Mouse (Mus musculus) MN1 (cell line): ENCODE results near the gene A930004D18Rik.
A peak's percentile ranks its signal among the peaks of the same experiment; 100 is the strongest.

Experiments
- DNase-seq: peaks from one replicate; pipeline ENCODE4 v3.0.0-alpha.2; 2016; ENCODE audit warnings: low spot score

A930004D18Rik gene

DNA sequence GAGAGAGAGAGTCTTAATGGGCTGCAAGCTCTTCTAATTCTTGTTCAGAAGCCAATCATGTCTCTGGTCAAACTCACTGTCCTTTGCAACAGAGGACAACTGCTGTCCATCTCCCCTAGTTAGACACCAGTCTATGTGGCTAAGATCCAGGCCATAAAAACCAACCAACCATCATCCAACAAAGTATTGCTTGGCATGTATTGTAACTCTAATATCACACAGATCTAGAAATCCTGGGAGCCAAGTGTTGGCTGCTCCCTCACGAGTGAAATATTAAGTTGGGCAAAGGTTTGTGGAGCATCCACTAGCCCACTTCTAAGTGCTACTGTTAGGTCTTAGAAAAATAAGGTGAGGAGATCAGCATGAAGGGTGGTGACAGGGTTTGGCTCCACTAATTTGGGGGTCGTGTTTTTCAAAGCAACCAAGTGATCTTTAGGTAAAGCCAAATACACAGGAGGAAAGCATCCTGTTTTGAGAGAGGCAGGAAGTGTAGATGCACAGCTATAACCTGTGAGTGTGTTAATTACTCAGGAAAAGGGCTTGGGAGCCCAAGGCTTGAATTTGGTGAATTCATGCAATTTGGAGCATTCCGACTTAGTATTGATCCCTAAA, 710 bp upstream of the A930004D18Rik start:
- DNase-seq = no peak

DNA sequence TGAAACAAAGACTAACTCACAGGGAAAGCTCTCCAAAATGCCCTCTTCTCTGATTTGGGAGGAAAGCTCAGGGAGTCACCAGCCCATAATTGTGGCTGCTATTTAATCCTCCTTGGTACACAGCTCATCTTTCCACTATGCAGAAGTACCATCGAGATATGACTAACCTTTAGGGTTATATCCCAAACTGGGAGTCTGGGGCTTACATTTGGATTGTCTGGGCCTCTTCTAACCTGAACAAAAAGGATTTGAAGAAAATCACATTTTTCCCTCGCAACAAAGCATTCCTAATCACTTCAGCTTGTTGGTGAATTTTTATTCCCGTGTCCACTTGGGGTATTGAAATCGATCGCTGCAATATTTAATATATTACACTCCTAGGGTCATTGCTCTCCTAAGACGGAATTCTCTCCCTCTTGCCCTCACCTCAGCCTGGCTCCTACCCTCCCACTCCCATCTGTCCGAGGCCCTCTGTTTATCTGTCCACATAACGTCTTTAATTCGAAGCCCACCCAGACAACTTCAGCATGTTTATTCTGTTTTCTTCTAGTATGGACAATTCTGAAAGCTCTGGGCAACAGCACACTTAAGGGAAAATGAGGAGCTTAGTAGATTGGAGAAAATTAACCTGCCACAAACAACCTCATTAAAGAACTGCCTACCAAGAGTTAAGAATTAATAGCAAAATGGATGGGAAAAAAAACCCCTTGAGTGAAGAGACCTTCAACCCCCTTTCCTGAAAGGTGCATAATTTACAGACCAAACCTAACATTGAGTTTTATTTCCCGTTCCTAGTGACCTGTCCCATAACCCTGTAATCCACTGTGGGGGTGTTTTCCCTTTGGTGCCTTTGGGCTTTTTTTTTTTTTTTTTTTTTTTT, 2.9 kb downstream of the A930004D18Rik start:
- DNase-seq = no peak

DNA sequence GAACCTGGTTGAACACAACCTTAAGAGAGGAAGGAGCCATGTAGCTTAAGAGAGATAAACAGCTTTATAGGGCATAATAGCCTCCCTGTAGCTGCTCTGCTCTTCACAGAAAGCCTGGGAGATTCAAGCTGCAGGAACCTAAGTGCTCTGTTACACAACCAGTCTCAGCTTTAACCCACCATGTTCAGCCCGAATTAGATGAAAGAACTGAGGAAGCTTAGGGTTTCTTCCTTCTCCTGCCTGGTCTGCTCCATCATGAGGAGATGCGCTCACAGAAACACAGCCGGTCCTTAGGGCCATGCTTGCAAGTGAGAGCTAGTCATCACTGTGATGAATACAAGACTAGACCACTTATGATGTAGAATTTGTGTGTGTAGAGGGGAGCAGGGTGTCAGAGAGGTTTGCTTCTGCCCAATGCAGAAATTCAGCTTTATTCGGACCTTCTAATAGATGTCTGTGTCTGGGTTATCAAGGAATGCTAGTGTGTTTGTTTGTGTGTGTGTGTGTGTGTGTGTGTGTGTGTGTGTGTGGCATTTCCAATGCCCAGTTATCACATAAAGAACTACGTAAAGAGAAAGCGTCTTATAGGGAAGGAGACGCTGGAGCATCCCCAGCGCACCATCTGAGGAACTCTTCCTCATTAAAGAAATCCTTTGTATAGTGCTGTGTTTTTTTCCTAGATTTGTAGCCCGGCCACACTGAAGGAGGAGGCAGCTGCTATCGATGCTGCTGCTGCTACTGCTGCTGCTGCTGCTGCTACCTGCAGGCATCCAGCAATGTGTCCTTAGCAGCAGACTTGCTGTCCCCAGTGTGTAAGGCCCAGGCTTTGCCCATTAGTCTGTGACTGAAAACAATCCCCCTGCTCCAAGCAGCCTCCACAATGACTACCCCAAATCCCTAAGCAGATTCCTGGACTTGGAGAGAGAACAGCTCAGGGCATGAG, 4.1 kb downstream of the A930004D18Rik start:
- no peak for DNase-seq

DNA sequence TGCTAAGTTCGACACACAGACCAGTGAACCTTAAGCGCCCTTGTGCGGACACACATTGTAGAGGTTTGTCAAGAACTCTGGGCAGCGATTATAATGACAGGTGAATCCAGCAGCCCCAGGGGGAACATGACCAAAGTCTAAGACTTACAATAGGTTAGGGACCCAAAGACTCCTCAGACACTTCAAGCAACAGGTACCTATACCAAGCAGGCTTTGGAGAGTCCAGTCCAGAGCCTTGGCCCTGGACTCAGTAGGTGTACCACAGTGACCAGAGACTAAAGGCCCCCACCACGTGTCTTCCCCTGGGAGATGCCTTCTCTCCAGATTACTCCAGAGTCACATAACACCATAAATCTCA, 5.0 kb downstream of the A930004D18Rik start:
- no peak for DNase-seq

DNA sequence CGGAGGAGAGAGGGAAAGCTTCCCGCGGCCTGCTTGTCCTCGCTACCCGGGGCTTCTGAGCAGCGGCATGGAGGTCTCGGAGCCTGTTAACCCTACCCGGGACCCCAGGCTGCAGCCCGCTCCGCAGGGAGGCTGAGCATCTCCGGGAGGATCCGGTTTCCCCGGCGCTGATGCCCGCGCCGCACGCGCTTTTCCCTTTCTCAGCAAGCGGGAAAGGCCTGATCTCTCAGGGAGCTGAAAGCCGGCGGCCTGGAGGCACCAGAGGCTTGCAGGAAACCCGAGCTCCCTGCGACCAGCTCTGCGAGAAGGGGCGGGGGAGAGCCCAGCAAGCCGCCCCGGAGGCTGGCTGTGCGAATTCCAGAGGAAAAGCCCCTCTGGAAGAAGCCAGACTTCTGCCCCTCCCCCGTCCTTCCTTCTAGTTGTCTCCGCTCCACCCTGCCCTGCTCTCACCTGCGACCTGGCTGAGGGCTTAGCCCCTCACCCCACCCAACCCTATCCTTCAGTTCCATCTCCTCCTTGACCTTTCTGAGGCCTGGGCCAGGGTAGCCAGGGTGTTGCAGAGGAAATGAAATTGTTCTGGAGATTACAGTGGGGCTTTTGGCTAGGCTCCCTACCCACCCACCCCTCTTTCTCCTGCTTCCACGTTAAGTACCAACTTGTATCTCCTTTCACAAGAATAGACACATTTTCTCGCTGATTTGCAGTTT, 5.6 kb downstream of the A930004D18Rik start:
- DNase-seq = peak; percentile 60

DNA sequence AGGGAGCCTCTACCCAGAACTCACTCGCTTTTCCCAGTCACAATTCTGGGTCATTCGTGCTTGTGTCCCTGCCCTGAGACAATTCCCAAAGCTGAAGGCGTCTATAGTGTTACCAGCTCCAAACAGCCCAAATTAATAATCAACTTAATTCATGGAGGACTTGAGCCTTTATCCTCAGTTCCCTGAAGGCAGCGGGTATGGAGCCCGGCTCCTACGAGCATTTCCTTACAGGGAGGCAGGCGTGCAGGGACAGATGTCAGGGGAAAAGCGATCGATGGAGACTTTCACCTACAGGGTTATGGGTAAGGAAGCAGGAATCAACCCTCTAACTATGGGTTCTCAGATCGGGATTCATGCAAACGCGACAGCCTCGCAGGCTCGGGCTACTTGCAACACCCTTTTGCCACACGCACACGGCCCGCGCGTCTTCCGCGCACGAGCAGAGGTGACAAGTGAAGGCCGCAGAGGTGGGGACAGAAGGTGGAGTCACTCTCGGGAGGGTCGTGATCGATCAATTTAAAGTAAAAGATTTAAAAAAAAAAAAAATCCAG, 6.2 kb downstream of the A930004D18Rik start:
- no peak for DNase-seq

DNA sequence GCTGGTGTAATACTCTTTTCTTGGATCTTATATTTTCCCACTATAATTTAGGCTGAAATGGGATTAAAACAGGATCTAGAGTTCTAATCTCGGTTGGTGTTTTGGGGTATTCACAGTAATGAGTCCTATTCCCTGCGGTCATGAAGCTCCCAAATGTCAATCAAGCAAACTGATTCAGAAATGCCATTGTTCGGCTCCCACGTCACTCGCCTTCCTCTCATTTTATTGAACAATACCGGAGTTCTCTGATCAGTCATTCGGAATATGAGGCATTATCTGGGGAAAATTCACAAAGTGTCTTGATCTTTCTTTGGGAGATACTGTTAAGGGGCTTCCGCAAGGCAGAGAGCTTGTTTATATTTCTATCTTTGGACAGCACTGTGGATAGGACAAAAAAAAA, 7.0 kb downstream of the A930004D18Rik start:
- DNase-seq = no peak

DNA sequence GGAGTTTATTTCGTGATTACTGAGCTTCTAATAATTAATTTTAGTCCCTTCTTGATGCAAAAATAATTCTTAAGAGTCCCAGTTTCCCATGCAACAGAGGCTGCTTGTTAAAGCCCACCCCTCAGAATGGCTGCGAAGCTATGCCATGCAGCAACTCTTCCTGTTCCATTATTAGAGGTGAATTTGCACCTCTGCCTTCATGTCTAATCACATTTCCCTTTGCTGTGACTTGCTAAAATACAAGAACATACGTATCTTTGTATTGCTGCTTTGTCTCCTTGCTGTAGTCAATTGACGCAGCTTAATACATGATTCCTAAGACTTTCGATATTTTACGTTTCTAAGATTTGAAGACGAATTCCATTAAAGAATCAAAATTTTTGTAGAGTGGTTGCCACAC, 7.9 kb downstream of the A930004D18Rik start:
- no peak for DNase-seq

DNA sequence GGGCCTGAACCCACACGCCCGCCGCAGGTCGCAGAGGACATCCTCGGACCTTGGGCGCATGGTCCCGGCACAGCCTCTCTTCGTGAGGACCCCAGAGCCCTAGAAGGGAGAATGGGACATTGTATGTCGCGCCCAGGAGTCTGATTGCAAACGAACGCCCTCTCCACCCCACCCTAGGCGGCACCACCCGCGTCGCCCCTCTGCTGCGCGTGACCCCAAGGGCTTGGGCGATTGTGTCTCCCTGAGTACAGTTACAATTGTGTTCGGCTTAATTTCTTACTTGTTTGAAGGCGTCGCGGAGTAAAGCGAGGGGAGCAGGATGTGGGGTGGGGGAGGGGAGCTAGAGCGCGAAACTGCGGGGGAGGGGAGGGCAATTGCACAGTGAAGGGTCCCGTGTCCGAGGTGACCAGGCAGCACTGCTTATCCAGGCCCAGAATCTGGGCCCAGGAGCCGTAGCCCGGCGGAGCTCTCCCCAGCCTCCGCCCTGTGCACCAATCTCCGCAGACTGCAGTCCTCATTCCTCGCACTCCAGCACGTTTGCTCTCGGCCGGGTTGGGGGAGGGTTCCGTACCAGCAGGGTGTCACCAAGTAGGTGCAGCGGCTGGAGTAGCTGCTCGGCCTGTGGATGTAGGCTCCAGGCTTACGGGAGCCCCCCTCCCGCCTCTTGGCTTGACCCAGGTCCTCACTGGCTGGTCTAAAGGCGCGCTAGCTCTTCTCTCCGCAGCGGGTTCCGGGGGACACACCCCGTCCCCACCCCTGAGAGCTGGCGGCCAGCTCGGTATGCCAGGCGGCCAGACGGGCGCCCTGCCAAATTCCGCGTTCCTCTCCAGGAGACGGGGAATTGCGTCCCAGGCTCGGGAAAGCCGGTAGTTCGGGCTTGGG, 9.2 kb downstream of the A930004D18Rik start:
- peak; percentile 86 for DNase-seq

DNA sequence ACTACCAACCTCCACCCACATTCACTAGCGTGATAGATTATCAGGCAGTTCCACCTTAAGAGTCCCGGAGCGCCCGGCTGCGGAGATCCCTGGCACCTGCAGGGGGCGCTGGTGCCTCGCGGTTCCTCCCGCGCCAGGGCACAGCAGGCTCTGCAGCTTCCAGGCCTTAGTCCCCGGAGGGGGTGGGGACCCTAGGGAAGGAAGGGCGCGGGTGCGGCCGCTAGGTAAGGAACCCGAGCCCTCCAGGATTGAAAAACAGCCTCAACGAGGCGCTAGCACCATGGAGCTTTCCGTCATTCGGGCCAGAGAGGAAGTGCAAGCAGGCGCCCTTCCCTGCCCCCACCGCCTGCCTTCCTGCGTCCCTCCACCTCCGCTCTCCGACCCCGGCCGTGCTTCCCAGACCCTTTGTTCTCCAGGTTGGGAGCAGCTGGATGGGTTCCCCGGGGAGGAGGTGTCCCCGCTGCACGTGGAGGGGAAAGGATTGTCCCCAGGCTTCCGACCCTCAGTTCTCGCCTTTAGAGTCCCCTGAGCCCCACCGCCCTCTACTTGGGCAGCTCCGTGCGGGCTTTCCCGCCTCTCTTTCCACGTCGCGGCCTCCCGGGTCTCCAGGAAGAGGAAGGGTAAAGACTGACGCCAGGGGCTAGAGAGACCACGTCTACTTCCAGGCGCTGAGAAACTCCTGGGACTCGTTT, 9.9 kb downstream of the A930004D18Rik start:
- DNase-seq = peak; percentile 95

DNA sequence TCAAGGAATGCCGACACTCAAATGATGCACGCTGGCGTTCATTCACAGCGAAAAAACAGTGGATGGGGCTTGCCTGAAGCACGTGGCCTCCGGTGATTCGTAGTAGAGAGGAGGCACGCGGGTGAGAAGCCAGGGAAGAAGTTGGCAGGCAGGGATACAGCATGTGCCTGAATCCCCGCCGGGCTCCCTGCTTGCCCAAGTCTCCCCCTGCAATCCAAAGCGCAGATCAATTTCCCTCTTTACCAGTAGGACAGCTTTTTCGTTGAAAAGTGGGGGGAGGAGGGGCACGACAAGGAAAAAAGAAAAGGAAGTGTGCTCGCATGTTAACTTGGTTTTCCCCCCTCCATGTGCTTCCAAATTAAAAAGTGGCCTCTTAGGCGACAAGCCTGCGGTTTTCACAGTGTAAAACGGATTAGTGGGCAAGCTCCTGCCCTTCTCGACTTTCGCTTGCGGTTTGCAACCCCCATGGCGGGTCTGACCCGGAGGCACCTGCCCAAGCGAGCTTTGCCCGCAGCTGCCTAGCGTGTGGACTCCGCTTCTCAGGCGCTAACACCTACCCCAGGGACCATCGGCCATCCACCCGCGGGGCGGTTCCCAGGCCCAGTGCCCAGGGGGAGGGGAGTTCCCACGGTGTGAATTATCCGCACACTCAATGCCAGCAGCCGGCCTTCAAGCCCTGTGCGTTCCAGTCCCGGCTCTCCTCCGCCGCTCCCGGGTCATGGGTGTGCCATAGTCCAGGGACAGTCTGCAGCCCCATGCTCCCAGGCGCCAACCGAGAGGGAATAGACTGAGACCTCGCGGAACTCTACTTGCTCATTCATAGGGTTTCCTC, 11.2 kb downstream of the A930004D18Rik start:
- DNase-seq = peak; percentile 54

DNA sequence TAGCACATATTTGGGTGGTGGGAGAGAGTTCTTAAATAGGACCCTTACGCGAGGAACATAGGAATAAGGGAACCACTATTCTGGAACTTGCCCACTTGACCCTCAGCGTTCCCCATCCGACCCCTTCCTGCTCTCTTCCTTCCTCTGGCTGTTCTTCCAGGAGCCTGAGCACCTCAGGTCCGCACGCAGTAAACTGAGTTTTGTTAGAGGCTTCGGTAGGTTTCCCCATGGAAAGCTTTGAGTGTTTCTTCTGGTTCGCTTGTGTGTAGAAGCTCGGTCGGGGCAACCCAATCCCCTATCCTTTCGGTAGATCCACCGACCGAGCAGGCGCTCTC, 11.8 kb downstream of the A930004D18Rik start:
- DNase-seq = no peak

DNA sequence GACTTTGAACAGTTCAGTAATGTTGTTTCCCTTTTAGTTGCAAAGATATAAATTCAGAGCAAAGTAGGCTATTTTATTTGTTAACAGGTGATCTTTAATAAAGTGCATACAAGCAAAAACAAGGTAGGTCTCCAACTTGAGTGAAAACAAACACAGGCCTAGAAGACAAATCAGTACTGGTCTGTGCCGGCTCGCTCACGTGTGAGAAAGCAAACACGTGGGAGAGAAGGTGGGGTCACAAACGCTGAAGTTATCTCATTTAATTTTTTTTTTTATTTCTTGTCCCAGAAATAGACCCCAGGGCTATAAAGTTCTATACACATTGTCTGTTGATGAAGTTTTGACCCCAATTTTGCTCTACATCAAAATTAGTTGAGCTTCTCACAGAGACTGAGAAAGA, 12.4 kb downstream of the A930004D18Rik start:
- no peak for DNase-seq

DNA sequence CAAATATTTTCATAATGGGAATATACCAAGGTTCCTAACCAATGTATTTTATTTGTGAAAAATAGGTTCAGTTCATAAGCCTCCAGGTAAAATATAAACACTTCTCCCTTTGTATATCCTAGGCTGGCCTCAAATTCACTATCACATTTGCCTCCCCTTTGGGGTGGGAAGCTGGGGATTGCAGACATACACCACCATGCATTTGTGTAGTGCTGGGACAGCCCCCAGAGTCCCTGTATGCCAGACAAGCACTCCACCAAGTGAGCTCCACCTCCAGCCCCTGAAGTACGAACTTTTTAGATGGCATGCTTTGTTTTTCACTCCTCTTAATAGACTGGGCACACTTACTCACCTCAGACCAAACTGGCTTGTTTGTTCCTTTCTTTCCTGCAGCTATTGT, 14.7 kb downstream of the A930004D18Rik start:
- DNase-seq = no peak

DNA sequence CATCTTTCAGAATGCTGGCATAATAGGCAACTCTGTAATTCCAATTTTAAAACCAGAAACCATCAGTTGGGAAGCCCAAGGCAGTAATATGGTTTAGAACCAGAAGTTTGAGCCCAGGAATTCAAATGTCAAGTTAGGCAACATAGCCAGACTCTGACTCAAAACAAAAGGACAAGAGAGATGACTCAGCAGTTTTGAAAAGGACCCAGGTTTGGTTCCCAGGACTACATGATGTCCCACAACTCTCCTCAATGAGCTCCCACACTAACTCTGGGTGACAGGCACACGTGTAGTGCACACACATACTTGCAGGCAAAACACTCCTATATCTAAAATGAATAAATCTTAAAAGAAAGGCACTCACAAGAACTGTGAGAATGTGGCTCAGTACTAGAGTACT, 18.4 kb downstream of the A930004D18Rik start:
- DNase-seq = no peak

DNA sequence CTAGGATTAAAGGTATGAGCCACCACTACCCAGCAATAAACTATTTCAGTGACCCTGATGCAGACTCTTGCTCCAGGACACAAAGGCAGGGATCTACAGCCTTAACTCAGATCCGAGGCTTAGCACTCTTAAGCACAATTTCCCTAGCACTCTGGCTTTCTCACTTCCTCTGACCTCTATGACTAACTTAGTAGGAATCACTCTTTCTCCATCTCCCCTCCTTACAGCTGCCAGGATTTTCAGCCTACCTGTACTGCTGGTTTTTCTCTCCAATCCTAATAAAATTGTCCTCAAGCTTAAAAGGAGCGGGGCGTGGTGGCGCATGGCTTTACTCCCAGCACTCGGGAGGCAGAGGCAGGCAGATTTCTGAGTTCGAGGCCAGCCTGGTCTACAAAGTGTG, 20.2 kb downstream of the A930004D18Rik start:
- no peak for DNase-seq

DNA sequence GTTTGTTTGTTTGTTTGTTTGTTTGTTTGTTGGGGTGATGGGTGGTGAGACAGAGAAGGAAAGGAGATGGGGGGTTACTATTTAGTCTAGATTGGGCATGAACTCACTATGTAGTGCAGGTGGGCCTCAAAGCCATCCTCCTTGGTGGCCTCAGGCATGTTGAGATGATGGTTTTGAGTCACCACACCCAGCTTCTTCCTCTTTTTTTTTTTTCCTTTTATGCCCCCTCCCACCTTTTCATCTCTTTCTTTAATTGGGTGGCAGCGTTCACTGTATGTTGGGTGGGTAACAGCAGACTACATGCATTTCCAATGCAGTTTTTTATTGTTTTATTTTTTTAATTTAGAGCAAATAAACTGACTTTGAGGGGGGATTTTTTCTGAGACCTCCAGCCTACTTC, 20.9 kb downstream of the A930004D18Rik start:
- no peak for DNase-seq

DNA sequence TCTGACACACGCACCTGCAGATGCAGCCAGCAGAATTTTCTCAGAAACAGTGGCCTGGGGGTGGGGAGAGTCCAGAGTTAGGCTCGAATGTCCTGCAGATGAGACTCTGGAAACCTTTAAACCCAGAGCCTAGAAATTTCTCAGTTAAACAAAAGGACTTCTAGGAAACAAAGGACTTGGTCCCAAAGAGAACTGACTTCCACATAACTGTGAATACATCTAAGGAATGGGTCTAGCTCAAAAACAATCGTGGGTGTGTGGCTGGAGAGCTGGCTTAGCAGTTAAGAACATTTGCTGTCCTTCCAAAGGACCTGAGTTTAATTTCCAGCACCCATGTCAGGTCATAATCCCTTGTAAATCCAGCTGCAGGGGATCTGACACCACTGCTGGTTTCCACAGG, 22.0 kb downstream of the A930004D18Rik start:
- no peak for DNase-seq

DNA sequence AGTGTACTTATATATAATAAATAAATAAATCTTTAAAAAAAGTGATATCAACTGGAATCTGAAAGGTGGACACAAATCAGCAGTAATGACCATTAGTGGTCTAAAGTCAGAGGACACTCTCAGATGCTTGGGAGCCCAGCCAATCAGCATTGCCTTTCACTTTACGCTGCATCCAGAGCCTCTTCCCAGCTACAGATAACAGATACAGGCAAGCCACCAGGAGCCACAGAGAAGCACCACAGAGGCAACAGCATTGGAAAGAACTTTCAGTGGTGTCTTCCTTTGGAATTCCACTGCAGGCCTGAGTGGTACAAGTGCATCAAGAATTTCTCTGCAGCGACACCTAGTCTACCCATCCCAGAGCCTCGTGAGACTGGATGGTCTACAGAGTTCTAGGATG, 24.7 kb downstream of the A930004D18Rik start:
- no peak for DNase-seq
